Mouse (Mus musculus) intestine, postnatal 0 days (tissue): Measurements from ENCODE around the gene Acap1. TPM values are rescaled to one million over a fixed set of nuclear protein-coding genes. Genes with fewer than 3 reads are reported as not detected.

ENCODE experiments used
- ATAC-seq: fragments of 200-750 bp; cut with Nextera tagmentation; 2 replicates; pipeline ENCODE4 v1.8.0; 2017; ENCODE audit warnings: mild to moderate bottlenecking, moderate TSS enrichment, moderate library complexity
- H3K27ac ChIP-seq: fragments of 300-500 bp; sonication (generic); 2 replicates; pipeline ENCODE4 v1.5.1; 2014; ENCODE audit warnings: mild to moderate bottlenecking, low read depth, low read length, moderate library complexity
- H3K27me3 ChIP-seq: fragments of 300-500 bp; sonication (generic); replicated peaks from 2 replicates; pipeline ENCODE4 v1.6.1; 2014; ENCODE audit warnings: low read length, mixed read lengths; ENCODE audit not compliant: control insufficient read depth, insufficient read depth
- H3K36me3 ChIP-seq: fragments of 300-500 bp; sonication (generic); 2 replicates; pipeline ENCODE4 v1.6.1; 2014; ENCODE audit warnings: mild to moderate bottlenecking, moderate library complexity; ENCODE audit not compliant: control insufficient read depth, insufficient read depth
- H3K4me1 ChIP-seq: fragments of 300-500 bp; sonication (generic); replicated peaks from 2 replicates; pipeline ENCODE4 v1.6.1; 2014; ENCODE audit warnings: antibody characterized with exemption, low read length, mixed read lengths; ENCODE audit not compliant: control insufficient read depth, insufficient read depth
- H3K4me2 ChIP-seq: fragments of 300-500 bp; sonication (generic); replicated peaks from 2 replicates; pipeline ENCODE4 v1.6.1; 2014; ENCODE audit warnings: low read depth, mild to moderate bottlenecking, moderate library complexity
- H3K4me3 ChIP-seq: fragments of 300-500 bp; sonication (generic); 2 replicates; pipeline ENCODE4 v1.5.1; 2014; ENCODE audit warnings: low read depth, low read length
- H3K9ac ChIP-seq: fragments of 300-500 bp; sonication (generic); 2 replicates; pipeline ENCODE4 v1.6.1; 2014; ENCODE audit warnings: mild to moderate bottlenecking, low read depth, low read length
- H3K9me3 ChIP-seq: fragments of 300-500 bp; sonication (generic); 2 replicates; pipeline ENCODE4 v1.6.1; 2016; ENCODE audit warnings: mixed run types; ENCODE audit not compliant: control insufficient read depth
- CTCF ChIP-seq: sonication (generic); IDR thresholded peaks from 2 replicates; pipeline ENCODE4 v1.5.1; 2016; ENCODE audit warnings: low read depth, mild to moderate bottlenecking, control low read depth, antibody characterized with exemption, moderate library complexity
- WGBS: fragments of 180-500 bp; shearing (Covaris S2); extraction: QIAGEN DNeasy Blood & Tissue Kit; methylation state at CpG from one replicate; pipeline ENCODE4 v1.1.7; 2014; 5-methylcytosine and 5-hydroxymethylcytosine counted together
- polyA plus RNA-seq: library from polyadenylated mRNA; unstranded; fragments of >200 nt; fragmentation: Nextera tagmentation; extraction: Ambion mirVana; gene quantifications from 2 replicates; pipeline ENCODE4 v1.2.1, GENCODE M21; 2015

The Acap1 gene
- 1.1 TPM in 2 replicates for polyA plus RNA-seq

DNA sequence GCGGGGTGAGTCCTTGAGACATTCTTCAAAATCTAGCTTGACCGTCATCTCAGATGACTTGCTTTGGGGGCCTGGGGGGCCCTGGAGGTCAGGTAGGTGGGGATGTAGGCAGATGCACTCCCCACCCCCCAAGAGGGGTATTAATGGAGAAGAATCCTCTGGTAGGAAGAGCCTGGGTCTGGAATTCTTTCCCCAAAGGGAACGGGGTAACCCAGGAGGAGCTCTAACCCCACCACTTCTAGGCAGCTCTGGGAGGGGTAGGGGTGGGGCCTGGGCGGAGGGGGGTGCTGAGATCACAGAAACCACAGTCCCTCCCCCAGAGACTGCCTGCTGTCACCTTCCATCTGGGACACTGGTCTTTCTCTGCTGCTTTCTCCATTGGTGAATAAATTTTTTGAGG, at the start of gene Acap1:
TSS of gene Acap1 (minus strand) at position 249 of the 400 bp plus-strand sequence.
- no peak within 1 kb of the TSS for H3K9ac ChIP-seq
- no peak for ATAC-seq
- WGBS, result 70% methylated on average over 4 of the region's 4 CpGs
- H3K4me3 ChIP-seq, result no peak within 1 kb of the TSS
- H3K9me3 ChIP-seq, result no peaks in the 10 kb centered on the region
- H3K4me2 ChIP-seq, result no peak within 1 kb of the TSS
- no peak within 1 kb of the TSS for H3K27ac ChIP-seq
- H3K36me3 ChIP-seq, result no peaks in the 10 kb centered on the region
- H3K27me3 ChIP-seq, result no peaks in the 10 kb centered on the region
- no peaks in the 10 kb centered on the region for H3K4me1 ChIP-seq
- no peak for TF ChIP-seq CTCF

- Histone ChIP-seq H3K4me1 (peaks cover 7% of the 10 kb centered on the region; the same call in 1 of the 2 replicates), H3K4me3 (no peak overlapping the region), H3K9ac (no peak overlapping the region), H3K9me3 (no peaks in the 10 kb centered on the region), H3K36me3 (no peaks in the 10 kb centered on the region), H3K4me2 (no peak overlapping the region), H3K27me3 (no peaks in the 10 kb centered on the region; the same call in 1 of the 2 replicates), H3K27ac (no peak overlapping the region)
- WGBS, result 83% methylated on average over 4 of the region's 4 CpGs
- no peak for TF ChIP-seq CTCF
- ATAC-seq, result no peak
These were observed 45.6 kb upstream of the Acap1 start for GRCm38 (mm10) chr11:69940962-69941361.

DNA sequence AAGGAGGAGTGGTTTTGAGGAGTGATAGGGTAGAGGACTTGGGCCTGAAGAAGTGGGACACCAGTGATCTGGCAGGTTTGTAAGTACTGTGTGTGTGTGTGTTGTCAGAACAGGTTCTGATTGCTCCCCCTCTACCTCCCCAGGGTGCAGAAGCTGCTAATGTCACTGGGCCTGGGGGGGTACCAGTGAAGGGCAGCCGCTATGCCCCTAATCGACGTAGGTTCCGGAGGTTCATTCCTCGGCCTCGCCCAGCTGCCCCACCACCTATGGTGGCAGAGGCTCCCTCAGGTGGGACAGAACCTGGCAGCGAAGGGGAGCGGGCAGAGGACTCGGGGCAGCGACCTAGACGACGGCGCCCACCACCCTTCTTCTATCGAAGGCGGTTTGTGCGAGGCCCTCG, 44.4 kb upstream of the Acap1 start:
- TF ChIP-seq CTCF, result no peak
- Histone ChIP-seq H3K9me3 (no peaks in the 10 kb centered on the region), H3K27ac (no peak overlapping the region), H3K36me3 (no peaks in the 10 kb centered on the region), H3K9ac (no peak overlapping the region), H3K4me3 (no peak overlapping the region), H3K27me3 (peaks cover 5% of the 10 kb centered on the region), H3K4me2 (no peak overlapping the region), H3K4me1 (peaks cover 13% of the 10 kb centered on the region)
- ATAC-seq, result no peak
- 94% methylated on average over 17 of the region's 17 CpGs for WGBS

- H3K4me1 ChIP-seq, result peaks cover 13% of the 10 kb centered on the region
- H3K9ac ChIP-seq, result no peak overlapping the region
- H3K9me3 ChIP-seq, result no peaks in the 10 kb centered on the region
- no peak for ATAC-seq
- H3K4me2 ChIP-seq, result no peak overlapping the region
- TF ChIP-seq CTCF, result no peak
- H3K4me3 ChIP-seq, result no peak overlapping the region
- H3K27me3 ChIP-seq, result peaks cover 5% of the 10 kb centered on the region
- no peak overlapping the region for H3K27ac ChIP-seq
- no peaks in the 10 kb centered on the region for H3K36me3 ChIP-seq
- 64% methylated on average over 5 of the region's 5 CpGs for WGBS
These were observed 43.8 kb upstream of the Acap1 start for GRCm38 (mm10) chr11:69939181-69939580.

DNA sequence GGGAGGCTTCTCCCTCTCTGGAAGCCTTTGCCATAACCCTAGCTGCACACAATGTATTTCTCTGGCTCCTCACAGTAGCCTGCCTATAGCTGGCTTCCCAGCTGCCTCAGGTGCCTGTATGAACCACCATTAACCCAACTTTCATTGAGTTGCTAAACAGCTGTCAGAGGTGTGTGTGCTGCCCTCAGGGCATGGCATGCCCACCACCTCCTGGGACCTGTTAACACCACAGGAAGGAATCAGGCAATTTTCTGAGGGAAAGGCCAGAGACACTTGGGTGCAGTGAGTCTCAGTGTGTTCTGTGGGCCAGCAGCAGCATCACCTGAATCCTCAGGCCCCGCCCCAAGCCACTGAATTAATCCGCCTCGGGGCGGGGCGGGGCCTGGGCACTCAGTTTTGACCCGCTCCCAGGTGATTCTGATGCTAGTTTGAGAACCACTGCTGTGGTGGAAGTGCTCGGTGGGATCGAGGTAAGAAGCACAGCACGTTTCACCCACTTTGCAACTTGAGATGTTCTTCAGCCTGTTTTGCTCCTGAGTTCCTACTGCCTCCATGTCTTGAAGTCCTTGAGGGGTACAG, 43.2 kb upstream of the Acap1 start:
- WGBS, result 43% methylated on average over 9 of the region's 9 CpGs
- ATAC-seq, result no peak
- no peak overlapping the region for H3K4me2 ChIP-seq
- peaks cover 13% of the 10 kb centered on the region for H3K4me1 ChIP-seq
- no peak overlapping the region for H3K4me3 ChIP-seq
- H3K27ac ChIP-seq, result no peak overlapping the region
- H3K9me3 ChIP-seq, result no peaks in the 10 kb centered on the region
- TF ChIP-seq CTCF, result no peak
- peaks cover 5% of the 10 kb centered on the region for H3K27me3 ChIP-seq
- H3K9ac ChIP-seq, result no peak overlapping the region
- no peaks in the 10 kb centered on the region for H3K36me3 ChIP-seq

GRCm38 (mm10) chr11:69937834-69938233, 42.5 kb upstream of the Acap1 start:
- Histone ChIP-seq H3K9me3 (no peaks in the 10 kb centered on the region), H3K27ac (0 out of 2 replicates have a peak overlapping the region, but pooled peaks have one; percentile 46), H3K4me2 (no peak overlapping the region), H3K36me3 (no peaks in the 10 kb centered on the region), H3K4me1 (peaks cover 13% of the 10 kb centered on the region), H3K4me3 (no peak overlapping the region), H3K9ac (no peak overlapping the region), H3K27me3 (peaks cover 5% of the 10 kb centered on the region)
- no peak for ATAC-seq
- WGBS, result 72% methylated on average over 5 of the region's 5 CpGs
- TF ChIP-seq CTCF, result no peak
